Mouse (Mus musculus) liver, embryonic 14.5 days (tissue): ENCODE results near the gene Nav2.

Experiments
- CTCF ChIP-seq: IDR thresholded peaks from 2 replicates; pipeline ENCODE4 v1.5.1; 2016; ENCODE audit warnings: antibody characterized with exemption, low read depth, control low read depth
- EP300 ChIP-seq: IDR thresholded peaks from 2 replicates; pipeline ENCODE4 v1.6.1; 2016; ENCODE audit warnings: antibody characterized with exemption, low read depth

- TF ChIP-seq CTCF = no peak
- TF ChIP-seq EP300 = no peak
These were observed 540.1 kb downstream of the Nav2 start for GRCm38 (mm10) chr7:49448580-49448979.
